Mouse (Mus musculus) midbrain, embryonic 10.5 days (tissue): ENCODE measurements around the gene Pik3cd. TPM values are rescaled to one million over a fixed set of nuclear protein-coding genes. Genes with fewer than 3 reads are reported as not detected.

ENCODE experiments used
- DNase-seq: peaks from one replicate; pipeline ENCODE4 v3.0.0-alpha.2; 2017; ENCODE audit warnings: low spot score
- H3K27ac ChIP-seq: fragments of 300-500 bp; sonication (generic); replicated peaks from 2 replicates; pipeline ENCODE4 v1.5.1; 2016; ENCODE audit warnings: mild to moderate bottlenecking
- H3K27me3 ChIP-seq: fragments of 300-500 bp; sonication (generic); 2 replicates; pipeline ENCODE4 v1.6.1; 2016; ENCODE audit warnings: low read depth, mild to moderate bottlenecking; ENCODE audit not compliant: poor library complexity, severe bottlenecking
- H3K36me3 ChIP-seq: fragments of 300-500 bp; sonication (generic); 2 replicates; pipeline ENCODE4 v1.6.1; 2016; ENCODE audit warnings: mild to moderate bottlenecking, moderate library complexity
- H3K4me1 ChIP-seq: fragments of 300-500 bp; sonication (generic); 2 replicates; pipeline ENCODE4 v1.6.1; 2016
- H3K4me3 ChIP-seq: fragments of 300-500 bp; sonication (generic); 2 replicates; pipeline ENCODE4 v1.5.1; 2016; ENCODE audit warnings: mild to moderate bottlenecking, moderate library complexity
- H3K9me3 ChIP-seq: fragments of 300-500 bp; sonication (generic); replicated peaks from 2 replicates; pipeline ENCODE4 v1.6.1; 2016; ENCODE audit warnings: mild to moderate bottlenecking
- WGBS: fragments of 180-500 bp; shearing (Covaris S2); methylation state at CpG from one replicate; pipeline ENCODE4 v1.1.7; 2016; 5-methylcytosine and 5-hydroxymethylcytosine counted together
- microRNA-seq: library from miRNA; unstranded; fragments of <30 nt; microRNA quantifications from one replicate; pipeline ENCODE4, GENCODE M21; 2017
- polyA plus RNA-seq: library from polyadenylated mRNA; unstranded; fragments of >200 nt; fragmentation: Nextera tagmentation; extraction: Ambion mirVana; gene quantifications from 2 replicates; pipeline ENCODE4 v1.2.1, GENCODE M21; 2016

The Pik3cd gene
- polyA plus RNA-seq, 1 experiment from 2014 or later = 7.9 TPM

DNA sequence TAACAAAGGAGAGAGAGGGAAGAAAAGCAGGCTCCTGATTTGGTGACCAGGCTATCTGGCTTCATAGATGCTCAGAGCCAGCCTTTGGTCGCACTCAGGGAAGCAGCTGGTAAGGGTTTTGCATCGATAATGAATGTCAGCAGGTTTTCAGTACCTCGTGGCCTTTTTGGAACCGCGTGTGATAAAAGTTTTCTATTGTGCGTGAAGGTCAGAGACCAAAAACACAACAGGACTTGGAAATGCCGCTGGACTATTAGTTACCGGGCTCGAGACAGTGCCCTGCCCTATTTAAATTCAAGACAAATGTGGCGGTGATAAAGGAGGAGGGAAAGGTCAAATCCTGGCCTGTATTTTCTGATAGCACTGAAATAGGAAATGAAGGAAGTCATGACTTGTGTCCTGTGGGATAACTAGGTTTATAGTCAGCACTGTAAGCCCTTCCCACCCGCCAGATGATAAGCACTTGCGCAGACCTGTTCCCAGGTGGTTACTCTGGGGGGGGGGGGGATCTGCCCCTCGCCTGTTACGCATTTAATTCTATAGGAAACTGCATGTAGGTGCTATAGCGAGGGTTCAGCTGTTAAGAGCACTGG lies 95.5 kb downstream of the Pik3cd start:
- Histone ChIP-seq H3K27me3 (no peaks in the 10 kb centered on the region), H3K4me3 (no peak overlapping the region), H3K36me3 (peaks cover 8% of the 10 kb centered on the region), H3K27ac (peak overlapping the region; percentile 46), H3K9me3 (no peaks in the 10 kb centered on the region), H3K4me1 (peaks cover 46% of the 10 kb centered on the region)
- 64% methylated on average over 15 of the region's 15 CpGs for WGBS
- DNase-seq = no peak

DNA sequence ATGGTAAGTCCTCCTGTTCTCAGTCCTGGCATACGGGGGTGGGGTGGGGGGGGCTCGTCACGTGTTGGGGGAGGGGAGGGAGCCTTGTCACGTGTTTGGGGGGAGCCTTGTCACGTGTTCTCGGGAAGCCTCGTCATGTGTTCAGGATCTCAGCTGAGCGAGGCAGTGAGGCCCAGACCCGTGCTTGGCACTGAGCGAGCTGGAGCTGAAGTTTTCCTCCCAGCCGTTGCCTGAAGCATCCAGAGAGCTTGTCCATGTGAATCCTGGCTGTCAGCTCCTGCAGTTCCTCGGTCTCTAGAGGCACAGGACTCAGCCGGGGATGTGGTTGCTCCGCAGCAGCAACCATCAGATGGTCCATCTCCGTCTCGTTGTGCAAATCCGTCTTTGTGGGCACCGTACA lies 96.3 kb downstream of the Pik3cd start:
- Histone ChIP-seq H3K4me3 (no peak overlapping the region), H3K27me3 (no peaks in the 10 kb centered on the region), H3K36me3 (peaks cover 8% of the 10 kb centered on the region), H3K27ac (peak overlapping the region; percentile 20; the same call in 1 of the 2 replicates), H3K4me1 (peaks cover 54% of the 10 kb centered on the region), H3K9me3 (no peaks in the 10 kb centered on the region)
- no peak for DNase-seq
- WGBS = 88% methylated on average over 18 of the region's 18 CpGs

DNA sequence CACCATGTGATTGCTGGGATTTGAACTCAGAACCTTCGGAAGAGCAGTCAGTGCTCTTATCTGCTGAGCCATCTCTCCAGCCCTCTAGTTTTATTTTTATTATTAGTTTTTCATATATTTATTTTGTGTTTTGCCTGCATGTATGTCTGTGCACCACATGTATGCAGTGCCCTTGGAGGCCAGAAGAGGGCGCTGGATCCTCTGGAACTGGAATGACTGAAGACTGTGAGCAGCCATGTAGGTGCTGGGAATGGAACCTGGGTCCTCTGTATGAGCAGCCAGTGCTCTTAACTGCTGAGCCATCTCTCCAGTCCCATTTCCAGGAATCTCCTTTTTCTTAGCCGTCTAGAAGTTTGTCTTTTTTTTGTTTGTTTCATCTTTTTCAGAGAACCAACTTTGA lies 97.9 kb downstream of the Pik3cd start:
- peaks cover 63% of the 10 kb centered on the region for H3K4me1 ChIP-seq
- H3K9me3 ChIP-seq = no peaks in the 10 kb centered on the region
- no peak for DNase-seq
- H3K36me3 ChIP-seq = peaks cover 8% of the 10 kb centered on the region
- 77% methylated on average over 3 of the region's 3 CpGs for WGBS
- H3K27ac ChIP-seq = no peak overlapping the region
- no peaks in the 10 kb centered on the region for H3K27me3 ChIP-seq
- H3K4me3 ChIP-seq = no peak overlapping the region

DNA sequence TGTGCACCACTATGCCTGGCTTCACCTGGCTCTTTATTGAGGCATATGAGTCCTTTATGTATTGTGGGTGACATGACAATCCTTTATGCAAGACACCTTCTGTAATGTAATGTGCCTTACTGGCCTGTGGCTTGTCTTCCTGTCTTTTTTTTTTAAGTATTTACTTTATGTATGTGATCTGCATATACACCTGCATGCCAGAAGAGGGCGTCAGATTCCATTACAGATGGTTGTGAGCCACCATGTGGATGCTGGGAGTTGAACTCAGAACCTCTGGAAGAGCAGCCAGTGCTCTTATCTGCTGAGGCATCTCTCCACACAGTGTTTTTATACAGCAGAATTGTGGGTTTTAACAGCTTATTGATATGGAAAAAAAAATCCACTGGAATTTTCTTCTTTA lies 98.5 kb downstream of the Pik3cd start:
- Histone ChIP-seq H3K4me1 (peaks cover 60% of the 10 kb centered on the region), H3K27me3 (no peaks in the 10 kb centered on the region), H3K36me3 (peaks cover 8% of the 10 kb centered on the region), H3K9me3 (no peaks in the 10 kb centered on the region), H3K27ac (no peak overlapping the region), H3K4me3 (no peak overlapping the region)
- DNase-seq = no peak
- WGBS = 56% methylated on average over 1 of the region's 1 CpGs

DNA sequence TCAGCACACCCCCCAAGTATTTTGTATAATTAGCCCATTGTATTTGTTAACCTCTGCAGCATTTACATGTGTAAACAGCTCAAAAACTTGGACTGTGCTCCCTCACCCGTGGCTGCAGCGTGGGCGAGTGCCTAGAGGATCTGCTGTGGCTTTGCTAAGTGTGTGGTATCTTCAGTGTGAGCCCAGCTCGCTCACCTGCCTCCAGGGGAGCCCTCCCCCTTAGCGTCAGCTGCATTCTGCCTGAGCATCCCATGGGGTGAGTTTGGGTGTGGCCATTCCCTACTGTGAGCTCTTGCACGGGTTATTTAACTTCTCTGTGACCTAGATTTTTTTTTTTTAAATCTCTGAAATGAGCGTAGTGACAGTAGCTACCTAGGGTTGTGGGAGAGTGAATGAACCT lies 100.1 kb downstream of the Pik3cd start:
- Histone ChIP-seq H3K27ac (no peak overlapping the region), H3K4me3 (no peak overlapping the region), H3K4me1 (peaks cover 55% of the 10 kb centered on the region), H3K27me3 (no peaks in the 10 kb centered on the region), H3K9me3 (no peaks in the 10 kb centered on the region), H3K36me3 (peaks cover 8% of the 10 kb centered on the region)
- no peak for DNase-seq
- 49% methylated on average over 7 of the region's 7 CpGs for WGBS

DNA sequence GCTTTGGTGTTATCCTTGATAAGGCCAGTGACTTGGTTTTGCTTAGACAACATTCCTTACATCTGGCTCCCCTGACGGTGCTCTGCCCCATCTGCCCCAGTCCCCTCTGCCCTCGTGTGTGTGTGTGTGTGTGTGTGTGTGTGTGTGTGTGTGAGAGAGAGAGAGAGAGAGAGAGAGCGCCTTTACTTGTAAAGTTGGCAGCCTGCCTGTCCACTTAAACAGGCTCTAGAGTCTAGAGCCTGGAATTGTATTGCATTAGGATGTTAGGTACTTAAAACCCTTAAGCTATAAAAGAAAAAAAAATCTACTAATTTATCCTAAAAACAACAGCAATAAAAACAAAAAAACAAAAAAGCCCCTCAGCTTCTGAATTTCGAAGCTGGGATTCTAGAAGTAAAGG lies 100.9 kb downstream of the Pik3cd start:
- Histone ChIP-seq H3K4me1 (peaks cover 47% of the 10 kb centered on the region), H3K27me3 (no peaks in the 10 kb centered on the region), H3K27ac (0 out of 2 replicates have a peak overlapping the region, but pooled peaks have one; percentile 20), H3K36me3 (peaks cover 8% of the 10 kb centered on the region), H3K9me3 (no peaks in the 10 kb centered on the region), H3K4me3 (no peak overlapping the region)
- 58% methylated on average over 4 of the region's 4 CpGs for WGBS
- DNase-seq = no peak

DNA sequence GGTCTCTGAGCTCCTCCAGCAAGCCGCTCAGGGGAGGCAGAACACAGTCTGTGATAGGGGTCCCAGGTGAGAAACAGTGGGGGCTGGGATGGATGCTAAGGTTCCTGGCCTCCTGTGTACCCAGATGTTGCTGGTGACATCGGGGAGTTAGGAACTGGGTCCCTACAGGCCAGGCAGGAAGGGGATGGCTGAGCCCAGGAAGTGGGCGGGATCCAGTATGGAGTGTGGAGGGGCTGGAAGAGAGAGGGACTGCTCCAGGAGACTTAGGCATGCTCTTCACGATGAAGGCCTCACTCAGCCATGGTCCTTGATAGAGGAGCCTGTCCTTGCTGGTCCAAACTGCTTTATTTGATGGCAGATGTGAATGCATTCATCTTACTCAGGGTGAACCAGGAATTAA lies 102.2 kb downstream of the Pik3cd start:
- Histone ChIP-seq H3K4me1 (peaks cover 42% of the 10 kb centered on the region), H3K36me3 (peaks cover 8% of the 10 kb centered on the region), H3K27ac (no peak overlapping the region), H3K9me3 (no peaks in the 10 kb centered on the region), H3K27me3 (no peaks in the 10 kb centered on the region), H3K4me3 (no peak overlapping the region)
- 93% methylated on average over 4 of the region's 4 CpGs for WGBS
- no peak for DNase-seq

DNA sequence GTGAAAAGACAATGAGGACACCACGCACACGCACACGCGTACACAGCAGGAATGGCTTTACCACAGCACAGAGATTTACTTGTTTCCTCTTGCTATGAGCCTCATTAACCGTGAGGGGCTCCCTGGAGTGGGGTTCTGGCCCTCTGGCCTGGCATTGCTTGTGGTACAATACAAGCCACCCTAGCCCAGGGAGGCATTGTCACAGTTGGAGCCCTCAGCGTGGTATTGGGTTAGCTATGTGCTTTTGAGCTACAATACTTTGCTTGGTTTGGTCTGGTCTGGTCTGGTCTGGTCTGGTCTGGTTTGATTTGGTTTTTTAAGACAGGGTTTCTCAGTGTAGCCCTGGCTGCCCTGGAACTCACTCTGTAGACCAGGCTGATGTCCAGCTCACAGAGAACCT lies 102.8 kb downstream of the Pik3cd start:
- H3K27ac ChIP-seq = no peak overlapping the region
- 93% methylated on average over 6 of the region's 6 CpGs for WGBS
- peaks cover 48% of the 10 kb centered on the region for H3K4me1 ChIP-seq
- no peak for DNase-seq
- H3K27me3 ChIP-seq = no peaks in the 10 kb centered on the region
- H3K9me3 ChIP-seq = no peaks in the 10 kb centered on the region
- H3K36me3 ChIP-seq = peaks cover 7% of the 10 kb centered on the region
- no peak overlapping the region for H3K4me3 ChIP-seq

Small RNA genes within 50 kb of the gene (microRNA-seq; reads per million reads assigned to microRNA genes)
- gene Mir7023 = not detected

Other genes with a start within 250 kb of the Pik3cd start
- not detected in 2 replicates for gene Rbp7, start 247.6 kb downstream of the Pik3cd start, polyA plus RNA-seq
- 0.41 and 0.55 TPM in 2 replicates for gene Tmem274, start 225.2 kb downstream of the Pik3cd start, polyA plus RNA-seq
- 16.2 and 18.8 TPM in 2 replicates for gene Nmnat1, start 217.4 kb downstream of the Pik3cd start, polyA plus RNA-seq
- gene Lzic, start 217.3 kb downstream of the Pik3cd start, polyA plus RNA-seq = 48.5 and 48.9 TPM in 2 replicates
- gene Ctnnbip1, start 184.3 kb downstream of the Pik3cd start, polyA plus RNA-seq = 54.8 and 56.6 TPM in 2 replicates
- 17.5 and 29.8 TPM in 2 replicates for gene Clstn1, start 116.1 kb downstream of the Pik3cd start, polyA plus RNA-seq
- gene Tmem201, start 35.5 kb upstream of the Pik3cd start, polyA plus RNA-seq = 38.7 and 44.3 TPM in 2 replicates
- gene Slc25a33, start 71.7 kb upstream of the Pik3cd start, polyA plus RNA-seq = 16.3 and 18.0 TPM in 2 replicates